Mouse (Mus musculus) embryonic fibroblast, embryonic 13.5 days (primary cell): ENCODE data around the gene Tspan3.

Experiments
- CTCF ChIP-seq: IDR thresholded peaks from 2 replicates; pipeline ENCODE4 v1.5.1; 2011; ENCODE audit warnings: mild to moderate bottlenecking, control low read depth, low read length, moderate library complexity, borderline replicate concordance; ENCODE audit not compliant: insufficient read depth
- POLR2A ChIP-seq: IDR thresholded peaks from 2 replicates; pipeline ENCODE4 v1.6.1; 2011; ENCODE audit warnings: low read depth, mild to moderate bottlenecking, control low read depth, low read length, moderate library complexity

- TF ChIP-seq CTCF = no peak
- no peak for TF ChIP-seq POLR2A
These were observed 29.9 kb upstream of the Tspan3 start for GRCm38 (mm10) chr9:56195193-56195592.
